Mouse (Mus musculus) MEL (cell line): ENCODE results near the gene Med13. TPM values are rescaled to one million over a fixed set of nuclear protein-coding genes. Genes with fewer than 3 reads are reported as not detected.

ENCODE experiments used
- DNase-seq: peaks from one replicate; pipeline ENCODE4 v3.0.0; 2011; ENCODE audit warnings: low read depth, low spot score
- H3K27ac ChIP-seq: 2 replicates; pipeline ENCODE4 v1.5.1; 2012; ENCODE audit warnings: low read depth, mild to moderate bottlenecking, control low read depth, low read length, moderate library complexity; ENCODE audit not compliant: control insufficient read depth
- H3K27me3 ChIP-seq, 2 experiments: fragments of 150-350 bp in 1 of 2; sonication (generic) in 1 of 2; 2 replicates each; pipeline ENCODE4 v1.6.1; 2012; ENCODE audit warnings: low read length in 2 of 2, mild to moderate bottlenecking in 2 of 2, improper control_type of control experiment in 1 of 2, moderate library complexity in 1 of 2; ENCODE audit not compliant: insufficient read depth in 2 of 2, control insufficient read depth in 1 of 2
- H3K36me3 ChIP-seq, 2 experiments: 2 replicates each; pipeline ENCODE4 v1.6.1; 2012 to 2014; ENCODE audit warnings: low read length in 2 of 2, improper control_type of control experiment in 1 of 2, inconsistent platforms in 1 of 2, mild to moderate bottlenecking in 1 of 2; ENCODE audit not compliant: insufficient read depth in 2 of 2, control insufficient read depth in 1 of 2
- H3K4me1 ChIP-seq, 2 experiments: fragments of 150-350 bp in 1 of 2; sonication (generic) in 1 of 2; 2 replicates each; pipeline ENCODE4 v1.6.1; 2012; ENCODE audit warnings: low read length in 2 of 2, improper control_type of control experiment in 1 of 2, mild to moderate bottlenecking in 1 of 2; ENCODE audit not compliant: insufficient read depth in 2 of 2, control insufficient read depth in 1 of 2
- H3K4me3 ChIP-seq, 2 experiments: fragments of 150-350 bp in 1 of 2; sonication (generic) in 1 of 2; 2 replicates each; pipeline ENCODE4 v1.5.1; 2012; ENCODE audit warnings: low read depth in 2 of 2, low read length in 2 of 2, mild to moderate bottlenecking in 2 of 2, moderate library complexity in 2 of 2, control low read depth in 1 of 2, improper control_type of control experiment in 1 of 2; ENCODE audit not compliant: control insufficient read depth in 1 of 2, insufficient read depth in 1 of 2
- H3K79me2 ChIP-seq: 2 replicates; pipeline ENCODE4 v1.6.1; 2012; ENCODE audit warnings: mild to moderate bottlenecking, low read length, moderate library complexity; ENCODE audit not compliant: control insufficient read depth, poor library complexity, insufficient read depth
- H3K9ac ChIP-seq: 2 replicates; pipeline ENCODE4 v1.6.1; 2012; ENCODE audit warnings: low read depth, mild to moderate bottlenecking, control low read depth, low read length, moderate library complexity; ENCODE audit not compliant: control insufficient read depth, poor library complexity, severe bottlenecking
- H3K9me3 ChIP-seq: fragments of 150-350 bp; sonication (generic); replicated peaks from 2 replicates; pipeline ENCODE4 v1.6.1; 2012; ENCODE audit warnings: mild to moderate bottlenecking, low read length, improper control_type of control experiment, moderate library complexity; ENCODE audit not compliant: insufficient read depth
- E2F4 ChIP-seq: IDR thresholded peaks from 2 replicates; pipeline ENCODE4 v1.6.1; 2011; ENCODE audit warnings: low read depth, low read length, improper control_type of control experiment, borderline replicate concordance
- ELF1 ChIP-seq: IDR thresholded peaks from 2 replicates; pipeline ENCODE4 v1.6.1; 2014; ENCODE audit warnings: low read depth, mild to moderate bottlenecking, inconsistent platforms, low read length, improper control_type of control experiment, moderate library complexity
- GATA1 ChIP-seq: IDR thresholded peaks from 2 replicates; pipeline ENCODE4 v1.6.1; 2011; ENCODE audit warnings: low read depth, low read length, improper control_type of control experiment
- MAX ChIP-seq: IDR thresholded peaks from 2 replicates; pipeline ENCODE4 v1.6.1; 2011; ENCODE audit warnings: low read length, improper control_type of control experiment
- MAZ ChIP-seq: IDR thresholded peaks from 2 replicates; pipeline ENCODE4 v1.6.1; 2012; ENCODE audit warnings: low read depth, mild to moderate bottlenecking, inconsistent platforms, low read length, improper control_type of control experiment
- NELFE ChIP-seq: IDR thresholded peaks from 2 replicates; pipeline ENCODE4 v1.6.1; 2011; ENCODE audit warnings: low read depth, low read length, improper control_type of control experiment
- POLR2AphosphoS5 ChIP-seq: IDR thresholded peaks from 2 replicates; pipeline ENCODE4 v1.6.1; 2012; ENCODE audit warnings: low read depth, borderline replicate concordance, mild to moderate bottlenecking, inconsistent platforms, low read length, moderate library complexity, mixed read lengths
- RAD21 ChIP-seq: IDR thresholded peaks from 2 replicates; pipeline ENCODE4 v1.6.1; 2011; ENCODE audit warnings: mild to moderate bottlenecking, low read depth, low read length, improper control_type of control experiment
- RCOR1 ChIP-seq: IDR thresholded peaks from 2 replicates; pipeline ENCODE4 v1.6.1; 2012; ENCODE audit warnings: low read depth, mild to moderate bottlenecking, inconsistent platforms, low read length, improper control_type of control experiment
- TCF12 ChIP-seq: IDR thresholded peaks from 2 replicates; pipeline ENCODE4 v1.6.1; 2014; ENCODE audit warnings: low read depth, mild to moderate bottlenecking, inconsistent platforms, low read length, improper control_type of control experiment, moderate library complexity
- USF1 ChIP-seq: IDR thresholded peaks from 2 replicates; pipeline ENCODE4 v1.6.1; 2014; ENCODE audit warnings: low read depth, mild to moderate bottlenecking, inconsistent platforms, low read length, improper control_type of control experiment, moderate library complexity
- USF2 ChIP-seq, 2 experiments: IDR thresholded peaks; 2 replicates each; pipeline ENCODE4 v1.6.1; 2011 to 2012; ENCODE audit warnings: improper control_type of control experiment in 2 of 2, low read length in 2 of 2, borderline replicate concordance in 1 of 2, inconsistent platforms in 1 of 2, low read depth in 1 of 2, mild to moderate bottlenecking in 1 of 2; ENCODE audit not compliant: insufficient read depth in 1 of 2
- ZC3H11A ChIP-seq: IDR thresholded peaks from 2 replicates; pipeline ENCODE4 v1.6.1; 2012; ENCODE audit warnings: low read depth, mild to moderate bottlenecking, inconsistent platforms, low read length, improper control_type of control experiment
- ZMIZ1 ChIP-seq: IDR thresholded peaks from 2 replicates; pipeline ENCODE4 v1.6.1; 2012; ENCODE audit warnings: low read depth, mild to moderate bottlenecking, inconsistent platforms, low read length, improper control_type of control experiment, moderate library complexity
- polyA plus RNA-seq, 2 experiments: library from polyadenylated mRNA; stranded (reverse) in 1 of 2; unstranded in 1 of 2; fragments of >175 nt in 1 of 2; fragments of >200 nt in 1 of 2; gene quantifications; 2 replicates each; pipeline versions ENCODE4 v1.2.1 to v1.2.4; 2012; ENCODE audit warnings: low replicate concordance in 2 of 2, low read depth in 1 of 2; ENCODE audit not compliant: insufficient read length in 2 of 2, insufficient read depth in 1 of 2, missing spikeins in 1 of 2
- total RNA-seq: library from RNA; depleted of rRNA; stranded (reverse); fragments of 300-350 nt; gene quantifications from 2 replicates; pipeline ENCODE4 v1.2.3, GENCODE M21; 2012

Med13 gene
- total and polyA plus RNA-seq, 3 experiments: 23.3 to 114 (median 26.4) TPM

DNA sequence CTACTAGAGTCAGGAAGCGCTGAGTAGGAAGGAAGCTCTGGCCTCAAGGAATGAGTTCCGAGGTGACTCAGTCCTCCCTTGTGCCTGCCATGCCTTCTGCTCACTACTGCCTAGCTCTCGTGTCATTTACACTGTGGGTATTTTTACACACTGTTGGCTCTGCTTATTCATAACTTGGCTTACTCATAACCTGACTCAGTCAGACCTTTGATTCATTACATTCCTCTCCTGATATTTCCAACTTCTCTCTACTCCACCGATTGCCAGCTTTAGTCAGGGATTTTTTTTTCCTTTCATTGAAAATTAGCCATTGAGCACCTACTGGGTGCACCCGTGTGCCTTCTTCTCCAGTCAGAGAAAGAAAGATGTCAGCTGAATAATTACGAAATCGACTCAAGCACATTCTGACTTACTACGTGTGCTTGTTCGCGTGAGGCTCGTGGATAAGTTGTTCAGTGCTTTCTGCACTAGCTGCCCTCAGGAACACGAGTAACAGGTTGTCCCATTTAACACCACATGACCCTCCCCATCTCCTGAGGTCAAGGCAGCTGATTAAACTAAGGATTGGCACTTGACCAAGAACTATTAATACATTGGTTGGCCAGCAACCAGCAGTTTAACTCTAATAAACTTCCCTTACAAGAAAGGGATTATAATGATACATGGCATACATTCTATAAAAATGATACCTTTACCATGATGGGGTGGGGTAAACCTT lies 23.3 kb upstream of the Med13 start:
- H3K79me2 ChIP-seq: no peaks in the 10 kb centered on the region
- DNase-seq: no peak

DNA sequence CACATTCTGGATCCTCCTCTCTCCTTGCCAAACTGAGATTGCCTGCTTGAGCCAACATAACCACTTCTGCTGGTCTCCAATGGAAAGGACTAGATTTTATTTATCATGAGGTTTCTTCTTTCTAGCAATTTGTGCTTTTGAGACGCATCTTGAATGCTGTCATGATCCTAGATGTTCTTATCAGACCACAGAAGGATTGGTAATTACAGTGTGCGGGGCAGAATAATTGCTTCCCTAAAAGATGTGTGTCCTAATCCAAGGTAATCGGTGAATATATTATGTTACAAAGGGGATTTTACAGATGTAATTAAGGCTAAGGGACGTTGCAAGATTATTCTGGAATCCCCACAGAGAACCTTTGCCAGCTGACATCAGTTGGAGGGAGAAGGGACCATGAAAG lies 21.6 kb upstream of the Med13 start:
- DNase-seq: no peak
- Histone ChIP-seq H3K79me2 (no peaks in the 10 kb centered on the region), H3K27me3 (no peaks in the 10 kb centered on the region), H3K4me1 (peaks cover 10 to 22% of the 10 kb centered on the region in 2 experiments), H3K9ac (no peak overlapping the region), H3K9me3 (no peaks in the 10 kb centered on the region), H3K36me3 (peaks cover 0 to 16% of the 10 kb centered on the region in 2 experiments; a peak in 2 of 4 replicates), H3K27ac (no peak overlapping the region), H3K4me3 (no peak overlapping the region)
- no peak for TF ChIP-seq ZC3H11A
- no peak for TF ChIP-seq NELFE
- no peak for TF ChIP-seq GATA1
- no peak for TF ChIP-seq E2F4
- TF ChIP-seq ELF1: no peak
- no peak for TF ChIP-seq USF1
- TF ChIP-seq MAZ: no peak
- TF ChIP-seq TCF12: no peak

More for the DNA sequence above, 23.3 kb upstream of the Med13 start:
- Histone ChIP-seq H3K27ac (no peak overlapping the region), H3K9me3 (no peaks in the 10 kb centered on the region), H3K4me3 (no peak overlapping the region), H3K4me1 (peaks cover 13 to 25% of the 10 kb centered on the region in 2 experiments), H3K27me3 (no peaks in the 10 kb centered on the region), H3K36me3 (peaks cover 0 to 20% of the 10 kb centered on the region in 2 experiments; a peak in 2 of 4 replicates), H3K9ac (no peak overlapping the region)
- TF ChIP-seq USF2 (IDR thresholded peaks at IDR 0.05; ENCODE audit: borderline replicate concordance in 1 of 2, insufficient read depth in 1 of 2, low read depth in 1 of 2, low read length in 2 of 2) (no peak), RAD21 (no peak), ZC3H11A (no peak), MAX (no peak), POLR2AphosphoS5 (no peak), RCOR1 (no peak), ZMIZ1 (no peak)
